Mouse (Mus musculus) embryonic facial prominence, embryonic 11.5 days (tissue): ENCODE results near the gene Mast4. TPM values are rescaled to one million over a fixed set of nuclear protein-coding genes. Genes with fewer than 3 reads are reported as not detected.
A peak's percentile ranks its signal among the peaks of the same experiment; 100 is the strongest.

ENCODE experiments used
- ATAC-seq: fragments of 200-750 bp; cut with Nextera tagmentation; replicated peaks from 2 replicates; pipeline ENCODE4 v1.8.0; 2017; ENCODE audit warnings: low read depth; ENCODE audit not compliant: insufficient number of reproducible peaks, low FRiP score, low TSS enrichment
- DNase-seq: peaks from one replicate; pipeline ENCODE4 v3.0.0-alpha.2; 2015; ENCODE audit warnings: low spot score
- H3K27ac ChIP-seq: fragments of 300-500 bp; sonication (generic); replicated peaks from 2 replicates; pipeline ENCODE4 v1.5.1; 2014; ENCODE audit warnings: mild to moderate bottlenecking, low read depth, low read length, control low read depth
- H3K27me3 ChIP-seq: fragments of 300-500 bp; sonication (generic); 2 replicates; pipeline ENCODE4 v1.6.1; 2014; ENCODE audit warnings: mild to moderate bottlenecking, low read length, moderate library complexity, mixed read lengths; ENCODE audit not compliant: control insufficient read depth, insufficient read depth
- H3K36me3 ChIP-seq: fragments of 300-500 bp; sonication (generic); replicated peaks from 2 replicates; pipeline ENCODE4 v1.6.1; 2014; ENCODE audit warnings: low read depth, mild to moderate bottlenecking, low read length, moderate library complexity, mixed read lengths; ENCODE audit not compliant: control insufficient read depth, insufficient read depth
- H3K4me1 ChIP-seq: fragments of 300-500 bp; sonication (generic); 2 replicates; pipeline ENCODE4 v1.6.1; 2014; ENCODE audit warnings: low read length, mixed read lengths; ENCODE audit not compliant: control insufficient read depth, insufficient read depth
- H3K4me2 ChIP-seq: fragments of 300-500 bp; sonication (generic); 2 replicates; pipeline ENCODE4 v1.6.1; 2014; ENCODE audit warnings: low read depth, mild to moderate bottlenecking, control low read depth, low read length, moderate library complexity
- H3K4me3 ChIP-seq: fragments of 300-500 bp; sonication (generic); 2 replicates; pipeline ENCODE4 v1.5.1; 2014; ENCODE audit warnings: low read depth, low read length, control low read depth
- H3K9ac ChIP-seq: fragments of 300-500 bp; sonication (generic); replicated peaks from 2 replicates; pipeline ENCODE4 v1.6.1; 2014; ENCODE audit warnings: mild to moderate bottlenecking, control low read depth, low read length
- H3K9me3 ChIP-seq: fragments of 300-500 bp; sonication (generic); replicated peaks from 2 replicates; pipeline ENCODE4 v1.6.1; 2016; ENCODE audit warnings: mild to moderate bottlenecking, low read length, inconsistent platforms, mixed read lengths; ENCODE audit not compliant: control insufficient read depth
- WGBS: fragments of 180-500 bp; shearing (Covaris S2); extraction: QIAGEN DNeasy Blood & Tissue Kit; methylation state at CpG from one replicate; pipeline ENCODE4 v1.1.7; 2014; 5-methylcytosine and 5-hydroxymethylcytosine counted together
- polyA plus RNA-seq: library from polyadenylated mRNA; unstranded; fragments of >200 nt; fragmentation: Nextera tagmentation; extraction: Ambion mirVana; gene quantifications from 2 replicates; pipeline ENCODE4 v1.2.1, GENCODE M21; 2014

The Mast4 gene
- polyA plus RNA-seq, 1 experiment from 2014 or later: 17.1 TPM

DNA sequence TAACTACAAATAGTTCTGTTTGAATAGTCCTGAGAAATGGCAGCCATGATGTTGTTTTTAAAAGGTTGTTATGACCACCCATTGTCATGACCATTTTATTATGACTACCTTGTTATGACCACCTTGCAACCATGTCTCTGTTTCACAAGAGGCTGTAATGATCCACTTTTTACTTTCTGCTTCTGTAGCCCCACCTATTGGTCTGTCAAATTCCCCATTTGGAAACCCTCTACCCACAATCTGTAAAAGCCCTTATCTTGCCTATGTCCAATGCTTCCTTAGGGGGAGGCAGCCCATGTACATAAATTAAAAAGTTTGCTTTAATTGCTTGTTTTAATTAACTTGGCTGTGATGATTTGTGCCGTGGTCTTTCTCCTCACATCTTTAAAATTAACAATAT, 419.0 kb downstream of the Mast4 start:
- ATAC-seq: no peak
- Histone ChIP-seq H3K4me3 (no peak overlapping the region), H3K36me3 (no peaks in the 10 kb centered on the region), H3K4me2 (no peak overlapping the region), H3K9me3 (no peaks in the 10 kb centered on the region), H3K9ac (no peak overlapping the region), H3K27ac (no peak overlapping the region), H3K4me1 (no peaks in the 10 kb centered on the region), H3K27me3 (no peaks in the 10 kb centered on the region)
- DNase-seq: no peak
- WGBS: 67% methylated on average over 1 of the region's 1 CpGs

DNA sequence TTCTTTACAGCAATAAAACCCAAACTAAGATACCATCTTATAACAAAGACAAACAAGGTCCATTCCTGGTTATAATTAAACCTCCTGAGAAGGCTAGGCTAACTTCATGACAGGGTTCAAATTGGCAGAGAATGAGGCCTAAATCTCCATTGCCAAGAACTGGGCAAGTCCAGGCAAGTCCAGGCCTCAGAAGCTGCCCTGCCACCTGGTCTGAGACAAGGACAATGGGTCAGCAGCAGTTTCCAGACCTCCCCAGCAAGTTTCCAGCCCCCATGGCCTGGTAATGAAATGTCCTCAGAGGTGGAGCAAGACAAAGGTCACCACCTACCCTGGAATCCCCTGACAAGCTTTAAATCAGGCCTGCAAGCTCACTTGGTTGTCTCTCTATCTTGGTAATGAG, 419.5 kb downstream of the Mast4 start:
- H3K9me3 ChIP-seq: no peaks in the 10 kb centered on the region
- no peak overlapping the region for H3K4me3 ChIP-seq
- no peak for DNase-seq
- no peaks in the 10 kb centered on the region for H3K4me1 ChIP-seq
- no peaks in the 10 kb centered on the region for H3K27me3 ChIP-seq
- no peaks in the 10 kb centered on the region for H3K36me3 ChIP-seq
- ATAC-seq: no peak
- no peak overlapping the region for H3K9ac ChIP-seq
- H3K27ac ChIP-seq: no peak overlapping the region
- no peak overlapping the region for H3K4me2 ChIP-seq

DNA sequence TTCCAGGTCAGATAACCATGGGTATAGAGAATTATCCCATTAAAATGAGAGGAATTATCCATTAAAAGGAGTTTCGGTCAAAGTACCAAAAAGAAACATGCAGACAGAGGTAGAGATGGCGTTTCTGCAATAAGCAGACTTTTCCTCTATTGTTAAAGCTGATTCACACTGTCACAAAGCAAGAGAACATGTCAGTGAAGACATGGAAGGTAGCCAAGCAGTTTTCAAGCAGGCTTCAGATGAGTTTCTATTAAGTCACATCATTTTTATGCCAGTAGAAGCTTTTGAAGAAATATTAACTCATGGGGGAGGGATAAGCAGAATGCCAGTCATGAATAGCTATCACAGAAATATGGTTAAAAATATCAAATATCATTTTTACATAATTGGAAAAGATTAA, 420.4 kb downstream of the Mast4 start:
- DNase-seq (no peak), ATAC-seq (no peak)
- Histone ChIP-seq H3K4me1 (no peaks in the 10 kb centered on the region), H3K27ac (no peak overlapping the region), H3K9me3 (no peaks in the 10 kb centered on the region), H3K36me3 (no peaks in the 10 kb centered on the region), H3K27me3 (no peaks in the 10 kb centered on the region), H3K4me3 (no peak overlapping the region), H3K4me2 (no peak overlapping the region), H3K9ac (no peak overlapping the region)
- WGBS: 82% methylated on average over 2 of the region's 2 CpGs

DNA sequence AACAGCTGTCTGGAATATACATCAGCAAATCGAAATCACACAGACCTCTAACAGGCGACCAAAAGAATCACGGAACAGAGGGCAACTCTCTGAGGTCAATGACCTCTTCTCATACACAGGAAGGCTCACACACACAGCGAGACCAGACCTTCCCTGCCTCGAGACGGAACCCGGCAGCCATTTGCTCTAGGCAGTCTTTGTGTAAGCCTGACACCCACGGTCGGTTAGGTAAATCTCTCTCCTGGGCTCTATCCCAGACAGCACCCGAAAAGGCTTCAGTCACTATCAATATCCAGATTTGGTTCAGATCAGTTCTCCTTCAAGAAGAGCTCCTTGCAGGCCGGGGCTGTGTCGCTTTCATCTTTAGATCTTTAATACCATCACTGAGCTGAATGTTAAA, 421.4 kb downstream of the Mast4 start:
- Histone ChIP-seq H3K4me3 (no peak overlapping the region), H3K36me3 (no peaks in the 10 kb centered on the region), H3K27ac (no peak overlapping the region), H3K4me1 (no peaks in the 10 kb centered on the region), H3K27me3 (no peaks in the 10 kb centered on the region), H3K9ac (no peak overlapping the region), H3K9me3 (no peaks in the 10 kb centered on the region), H3K4me2 (no peak overlapping the region)
- no peak for DNase-seq
- WGBS: 62% methylated on average over 12 of the region's 12 CpGs
- no peak for ATAC-seq

DNA sequence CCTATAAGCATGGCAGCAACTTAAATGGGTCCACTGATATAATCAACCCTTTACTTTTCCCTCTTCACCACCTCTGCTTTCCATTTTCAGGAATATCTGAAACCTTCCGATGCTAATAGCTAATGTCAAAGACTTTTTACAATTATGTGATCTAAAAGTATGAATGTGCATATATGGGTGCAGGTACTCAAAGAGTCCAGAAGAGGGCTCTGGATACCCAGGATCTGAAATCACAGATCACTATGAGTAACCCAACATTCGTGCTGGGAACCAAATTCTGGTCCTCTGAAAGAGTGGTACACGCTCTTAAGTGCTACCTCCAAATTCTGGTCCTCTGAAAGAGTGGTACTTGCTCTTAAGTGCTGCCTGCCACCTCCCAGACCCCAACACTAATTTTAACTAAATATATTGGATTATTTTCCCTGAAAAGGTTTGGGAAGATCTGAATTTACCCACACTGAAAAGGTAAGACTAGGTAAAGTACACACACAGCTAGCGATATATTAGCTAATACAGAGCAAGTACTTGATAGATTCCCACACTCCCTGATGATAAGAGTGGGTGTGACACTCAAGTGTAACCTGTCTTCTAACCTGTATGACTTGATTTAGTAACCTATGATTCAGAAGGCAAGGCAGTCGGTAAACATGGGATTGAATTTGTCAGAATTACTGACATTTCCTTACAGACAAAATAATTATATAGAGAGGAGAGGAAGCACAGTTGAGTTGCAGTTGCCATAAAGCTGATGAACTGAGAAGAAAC, 424.5 kb downstream of the Mast4 start:
- Histone ChIP-seq H3K4me2 (no peak overlapping the region), H3K9me3 (no peaks in the 10 kb centered on the region), H3K27ac (no peak overlapping the region), H3K36me3 (no peaks in the 10 kb centered on the region), H3K9ac (no peak overlapping the region), H3K4me1 (no peaks in the 10 kb centered on the region), H3K4me3 (no peak overlapping the region), H3K27me3 (no peaks in the 10 kb centered on the region)
- 92% methylated on average over 5 of the region's 5 CpGs for WGBS
- no peak for DNase-seq
- ATAC-seq: no peak

DNA sequence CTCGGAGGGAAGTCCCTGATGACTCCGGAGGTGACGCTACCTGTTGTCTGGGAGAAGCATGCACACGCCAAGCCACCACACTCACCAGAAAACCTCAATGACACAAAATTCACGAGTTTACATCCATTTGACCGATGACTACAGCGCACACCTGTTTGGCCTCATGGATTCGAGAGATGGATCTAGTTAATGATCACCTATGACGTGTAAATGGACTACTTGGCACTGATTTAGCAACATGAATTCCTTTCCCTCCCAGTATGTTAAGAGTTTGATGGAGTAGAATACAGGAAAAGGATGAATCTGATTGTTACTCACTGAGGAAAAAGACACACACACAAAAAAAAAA, 427.7 kb downstream of the Mast4 start:
- Histone ChIP-seq H3K4me2 (peak overlapping the region; percentile 67), H3K9ac (peak overlapping the region; percentile 32; the same call in 1 of the 2 replicates), H3K9me3 (no peaks in the 10 kb centered on the region), H3K27ac (no peak overlapping the region), H3K36me3 (no peaks in the 10 kb centered on the region), H3K27me3 (no peaks in the 10 kb centered on the region), H3K4me3 (peak overlapping the region; percentile 54), H3K4me1 (no peaks in the 10 kb centered on the region)
- 7% methylated on average over 9 of the region's 9 CpGs for WGBS
- DNase-seq (no peak), ATAC-seq (no peak)

DNA sequence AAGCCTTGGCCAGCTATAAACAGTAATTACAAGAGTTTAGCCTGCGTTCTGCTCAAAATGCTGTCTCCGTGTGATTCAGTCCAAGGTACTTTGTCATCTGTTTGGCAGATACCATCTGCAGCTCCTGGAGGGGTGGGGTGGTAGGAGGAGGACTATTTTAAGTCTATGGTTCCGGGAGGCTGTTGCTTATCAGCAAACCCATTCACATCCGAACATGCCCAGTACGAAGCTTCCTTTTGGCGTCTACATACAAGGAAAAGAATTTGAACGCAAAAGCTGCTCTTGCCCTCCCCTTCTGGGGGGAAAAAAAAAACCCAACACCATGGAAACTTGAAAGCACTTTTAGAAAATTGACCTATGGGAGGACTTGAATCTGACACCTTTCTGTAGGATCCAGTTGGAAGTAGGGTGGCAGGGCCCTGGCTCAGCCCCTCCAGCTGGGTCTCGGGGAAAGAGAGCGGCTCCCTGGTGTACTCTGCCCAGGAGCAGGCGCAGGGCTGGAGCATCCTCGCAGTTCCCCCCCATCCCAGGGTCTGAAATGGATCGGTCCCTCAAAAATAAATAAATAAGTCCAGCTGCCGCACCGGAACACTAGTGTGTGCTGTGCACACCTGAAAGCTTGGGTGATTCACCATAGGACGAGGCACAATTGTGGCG, 428.2 kb downstream of the Mast4 start:
- no peaks in the 10 kb centered on the region for H3K27me3 ChIP-seq

DNA sequence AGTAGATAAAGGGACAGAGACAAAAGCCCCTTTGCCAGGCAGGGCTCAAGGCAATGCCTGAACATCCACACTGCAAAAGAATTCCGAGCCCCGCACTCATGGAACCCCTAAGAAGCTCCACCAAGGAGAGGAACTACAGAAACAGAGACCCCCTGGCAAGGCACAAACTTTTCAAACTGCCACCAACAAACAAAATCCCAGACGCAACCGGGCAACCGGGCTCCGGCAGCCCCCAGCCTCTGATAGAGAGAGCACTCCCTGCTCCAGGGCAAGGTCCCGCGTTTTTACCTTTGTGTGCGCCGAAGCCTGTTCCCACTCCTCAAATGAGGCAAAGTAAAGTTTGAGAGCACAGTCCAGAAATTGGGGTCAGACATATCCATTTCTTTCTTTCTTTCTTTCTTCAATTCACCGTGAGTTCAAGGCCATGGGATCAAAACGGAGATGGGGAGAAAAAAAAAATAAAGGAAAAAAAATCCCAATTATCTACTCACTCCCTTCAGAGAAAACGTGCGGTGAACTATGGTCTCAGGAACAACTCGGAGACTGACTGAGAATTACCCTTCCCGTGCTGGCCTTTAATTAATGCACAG, 428.8 kb downstream of the Mast4 start:
- no peak for ATAC-seq
- WGBS: 2% methylated on average over 16 of the region's 16 CpGs

More for the DNA sequence above, 428.2 kb downstream of the Mast4 start:
- DNase-seq (peak; percentile 90), ATAC-seq (peak; percentile 99)
- Histone ChIP-seq H3K9me3 (no peaks in the 10 kb centered on the region), H3K4me3 (peak overlapping the region; percentile 54), H3K27ac (peak overlapping the region; percentile 56; the same call in 1 of the 2 replicates), H3K36me3 (no peaks in the 10 kb centered on the region), H3K4me2 (peak overlapping the region; percentile 67), H3K4me1 (no peaks in the 10 kb centered on the region), H3K9ac (peak overlapping the region; percentile 82)
- WGBS: under 1% methylated on average over 16 of the region's 16 CpGs

More for the DNA sequence above, 428.8 kb downstream of the Mast4 start:
- peak overlapping the region; percentile 67 for H3K4me2 ChIP-seq
- peak overlapping the region; percentile 54 for H3K4me3 ChIP-seq
- no peaks in the 10 kb centered on the region for H3K4me1 ChIP-seq
- H3K27ac ChIP-seq: peak overlapping the region; percentile 56
- DNase-seq: peak; percentile 58
- H3K27me3 ChIP-seq: no peaks in the 10 kb centered on the region
- peak overlapping the region; percentile 82 for H3K9ac ChIP-seq
- H3K36me3 ChIP-seq: no peaks in the 10 kb centered on the region
- H3K9me3 ChIP-seq: no peaks in the 10 kb centered on the region
